In the genomic region with DNA sequence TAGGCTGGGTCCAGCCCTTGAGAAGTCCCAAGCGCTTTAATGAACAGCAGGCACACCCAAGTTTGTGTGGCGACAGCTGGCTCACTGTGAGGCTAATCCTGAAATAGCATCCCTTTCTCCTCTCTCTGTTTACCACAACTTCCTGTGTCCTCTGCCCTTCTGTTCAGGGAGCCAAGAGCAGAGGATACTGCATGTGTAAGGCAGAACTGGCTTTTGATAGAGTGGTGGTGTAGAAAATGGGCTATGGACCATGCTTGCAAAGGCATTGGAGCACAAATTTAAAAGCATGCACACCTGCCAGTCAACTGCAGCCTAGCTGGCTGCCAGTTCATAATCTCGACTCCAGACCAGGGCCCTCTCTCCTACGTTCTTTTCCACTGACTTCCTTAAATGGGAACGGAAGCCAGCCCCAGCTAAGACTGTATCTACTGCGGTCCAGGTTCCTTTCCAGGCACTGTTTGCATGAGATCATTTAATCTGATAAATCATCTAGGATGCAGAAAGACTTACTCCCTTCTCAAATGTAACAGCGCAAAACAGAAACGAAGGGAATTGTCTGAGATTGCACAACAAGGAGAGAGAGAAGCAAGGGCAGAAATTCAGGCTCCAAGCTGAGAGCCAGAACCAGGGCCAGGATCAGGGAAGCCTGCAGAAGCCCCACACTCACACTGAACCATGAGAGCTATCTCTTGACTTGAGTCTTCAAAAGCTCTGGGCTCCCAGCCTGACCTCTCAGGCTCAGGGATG, we compare ENCODE assay signal across 10 mouse cellular contexts.
A peak's percentile ranks its signal among the peaks of the same experiment; 100 is the strongest.
DNase-seq lines count a peak whose midpoint lies in the region; ATAC-seq and TF ChIP-seq lines count a peak whose summit lies in the region.
"Had no signal": no experiment of that assay in that cellular context is flagged by ENCODE, and none has a peak within 500 bp of the region (broad histone marks: within the 10 kb centered on the region; RNA-seq: fewer than 3 reads in every experiment).

No protein-coding gene starts in this region.

- intact Hi-C loops in heart, postnatal 25 days (cut with DNase I) = loop anchor here (5.0 kb wide), 1 partner anchor 81 kb away; no protein-coding TSS in a partner anchor

- no peak for TF ChIP-seq EP300 in lung, postnatal 0 days (IDR thresholded peaks at IDR 0.05)

- no peak overlapping the region for H3K4me3 ChIP-seq in kidney, embryonic 14.5 days (ENCODE audit: low read length)
- no peak overlapping the region for H3K4me3 ChIP-seq in lung, postnatal 0 days (ENCODE audit: low read depth, low read length)
- H3K4me3 ChIP-seq in hindbrain, embryonic 11.5 days (ENCODE audit: low read depth, low read length) = no peak overlapping the region
- H3K4me3 ChIP-seq: erythroblast, embryonic 14.5 days had no signal

- H3K4me1 ChIP-seq in kidney, embryonic 14.5 days (ENCODE audit: control insufficient read depth, insufficient read depth, low read length) = 0 out of 2 replicates have a peak, but pooled peaks cover 8% of the 10 kb centered on the region
- peaks cover 7% of the 10 kb centered on the region; the same call in 1 of the 2 replicates for H3K4me1 ChIP-seq in lung, postnatal 0 days (ENCODE audit: insufficient read depth, low read depth, low read length)
- no peaks in the 10 kb centered on the region for H3K4me1 ChIP-seq in hindbrain, embryonic 11.5 days (replicated peaks; ENCODE audit: control insufficient read depth, insufficient read depth, low read length)

- H3K36me3 ChIP-seq in kidney, embryonic 14.5 days (ENCODE audit: control insufficient read depth, insufficient read depth, low read length) = no peaks in the 10 kb centered on the region
- H3K36me3 ChIP-seq in lung, postnatal 0 days (ENCODE audit: insufficient read depth, low read length) = no peaks in the 10 kb centered on the region
- H3K36me3 ChIP-seq in hindbrain, embryonic 11.5 days (ENCODE audit: control insufficient read depth, insufficient read depth, low read length) = no peaks in the 10 kb centered on the region

- TF ChIP-seq CTCF in lung, postnatal 0 days (IDR thresholded peaks at IDR 0.05) = no peak

- H3K27me3 ChIP-seq in kidney, embryonic 14.5 days (ENCODE audit: control insufficient read depth, insufficient read depth, low read length) = no peaks in the 10 kb centered on the region
- H3K27me3 ChIP-seq in lung, postnatal 0 days (replicated peaks; ENCODE audit: insufficient read depth, low read length) = no peaks in the 10 kb centered on the region
- H3K27me3 ChIP-seq in hindbrain, embryonic 11.5 days (ENCODE audit: control insufficient read depth, insufficient read depth, low read length) = no peaks in the 10 kb centered on the region

- 54% methylated on average over 8 of the region's 8 CpGs for WGBS in kidney, embryonic 14.5 days
- WGBS in lung, postnatal 0 days = 34% methylated on average over 8 of the region's 8 CpGs
- 82% methylated on average over 8 of the region's 8 CpGs for WGBS in hindbrain, embryonic 11.5 days

- H3K4me2 ChIP-seq in kidney, embryonic 14.5 days (replicated peaks; ENCODE audit: low read depth, low read length) = no peak overlapping the region
- H3K4me2 ChIP-seq in lung, postnatal 0 days (replicated peaks; ENCODE audit: low read depth, low read length) = no peak overlapping the region; the same call in 1 of the 2 replicates
- no peak overlapping the region for H3K4me2 ChIP-seq in hindbrain, embryonic 11.5 days (replicated peaks; ENCODE audit: low read depth, low read length)

- H3K27ac ChIP-seq in kidney, embryonic 14.5 days (ENCODE audit: low read depth, low read length) = no peak overlapping the region
- peak overlapping the region; percentile 60 for H3K27ac ChIP-seq in lung, postnatal 0 days (ENCODE audit: low read length)
- no peak overlapping the region for H3K27ac ChIP-seq in hindbrain, embryonic 11.5 days (ENCODE audit: low read depth, low read length)
- H3K27ac ChIP-seq: macrophage had no signal

- peak; percentile 56 for DNase-seq in kidney, adult 11 months
- peak; percentile 47 for DNase-seq in heart, postnatal 25 days (ENCODE audit: low spot score)
- DNase-seq in lung, postnatal 0 days (ENCODE audit: low spot score) = peak; percentile 56
- DNase-seq in hindbrain, embryonic 11.5 days (ENCODE audit: low spot score) = no peak
- DNase-seq in right cerebral cortex, postnatal 25 days = no peak
- DNase-seq in embryo, embryonic 11 days = no peak

- no peak for ATAC-seq in kidney, embryonic 14.5 days (ENCODE audit: low FRiP score, low TSS enrichment)
- ATAC-seq in common myeloid progenitor, adult 5-6 weeks (replicated peaks; ENCODE audit: low read depth, poor library complexity, severe bottlenecking) = peak; percentile 62
- ATAC-seq in lung, postnatal 0 days = peak; percentile 60
- no peak for ATAC-seq in hindbrain, embryonic 11.5 days (ENCODE audit: low FRiP score)

- no peaks in the 10 kb centered on the region for H3K9me3 ChIP-seq in kidney, embryonic 14.5 days (ENCODE audit: control insufficient read depth, low read length)
- no peaks in the 10 kb centered on the region for H3K9me3 ChIP-seq in lung, postnatal 0 days (ENCODE audit: low read length)
- no peaks in the 10 kb centered on the region for H3K9me3 ChIP-seq in hindbrain, embryonic 11.5 days (ENCODE audit: control insufficient read depth, low read length)

- H3K9ac ChIP-seq in kidney, embryonic 14.5 days (ENCODE audit: low read depth, low read length) = no peak overlapping the region
- no peak overlapping the region for H3K9ac ChIP-seq in lung, postnatal 0 days (replicated peaks; ENCODE audit: low read depth)
- no peak overlapping the region for H3K9ac ChIP-seq in hindbrain, embryonic 11.5 days (ENCODE audit: low read depth, low read length)

Comparison
In these comparisons a context has a peak if more than half of its experiments do, and no peak if none do; other contexts are left out.
1. DNase-seq: peak in kidney, adult 11 months (single experiment), heart, postnatal 25 days (single experiment) and lung, postnatal 0 days (single experiment); none in hindbrain, embryonic 11.5 days (single experiment), right cerebral cortex, postnatal 25 days (single experiment) and embryo, embryonic 11 days (single experiment).
2. ATAC-seq: peak in common myeloid progenitor, adult 5-6 weeks (single experiment) and lung, postnatal 0 days (single experiment); none in kidney, embryonic 14.5 days (single experiment) and hindbrain, embryonic 11.5 days (single experiment).